Mouse (Mus musculus): ENCODE results near the gene Dnpep. TPM values are rescaled to one million over a fixed set of nuclear protein-coding genes. Genes with fewer than 3 reads are reported as not detected.
A peak's percentile ranks its signal among the peaks of the same experiment; 100 is the strongest.

Dnpep gene
- polyA plus RNA-seq, 1 experiment from 2014 or later: 110 TPM

DNA sequence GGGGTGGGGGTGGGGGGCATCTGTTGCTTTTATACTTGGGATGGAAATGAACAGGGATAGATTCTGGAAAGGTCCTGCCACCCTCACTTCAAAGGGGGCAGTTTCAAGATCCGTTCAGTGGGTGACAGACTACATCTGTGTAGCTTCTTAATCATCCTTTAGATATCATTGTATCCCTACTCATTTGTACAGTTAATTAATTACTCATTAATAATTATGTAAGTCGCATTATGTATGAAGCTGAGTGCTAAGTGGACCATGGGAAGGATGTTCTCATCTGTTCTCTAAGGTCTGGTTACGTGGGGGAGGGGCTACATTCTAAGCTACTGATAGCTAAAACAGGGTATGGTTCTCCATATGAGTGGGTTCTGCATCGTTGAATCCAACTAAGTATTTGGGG lies 946 bp upstream of the Dnpep start:
- Histone ChIP-seq H3K9me3 (no peaks in the 10 kb centered on the region), H3K27me3 (no peaks in the 10 kb centered on the region; the same call in 1 of the 2 replicates), H3K36me3 (peaks cover 18% of the 10 kb centered on the region), H3K9ac (no peak overlapping the region), H3K4me2 (no peak overlapping the region), H3K4me1 (peaks cover 7% of the 10 kb centered on the region), H3K27ac (no peak overlapping the region), H3K4me3 (no peak overlapping the region)
- 89% methylated on average over 4 of the region's 4 CpGs for WGBS
- ATAC-seq (ENCODE audit: insufficient number of reproducible peaks, insufficient read depth, low FRiP score, low TSS enrichment, low read depth): no peak

DNA sequence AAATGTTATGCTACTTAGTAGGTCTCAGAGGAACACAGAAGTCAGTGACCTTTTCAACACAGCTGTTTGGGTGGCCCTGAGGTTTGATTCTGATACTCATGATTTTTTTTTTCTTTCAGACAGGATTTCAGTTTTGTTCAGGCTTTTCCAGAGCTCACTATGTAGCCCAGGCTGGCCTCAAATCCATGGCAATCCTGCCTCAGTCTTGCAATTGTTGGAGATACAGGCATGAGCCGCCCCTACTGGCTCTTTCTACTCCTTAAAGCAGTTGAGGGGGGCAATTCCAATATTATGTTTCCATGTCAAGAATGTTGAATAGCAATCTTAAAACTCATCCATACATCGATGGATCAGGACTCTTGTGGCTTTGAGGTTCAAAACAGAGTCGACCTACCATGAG lies 511 bp upstream of the Dnpep start:
- Histone ChIP-seq H3K4me2 (peak overlapping the region; percentile 44), H3K9me3 (no peaks in the 10 kb centered on the region), H3K36me3 (peaks cover 22% of the 10 kb centered on the region), H3K9ac (peak overlapping the region; percentile 41), H3K27ac (peak overlapping the region; percentile 60), H3K4me3 (peak overlapping the region; percentile 34), H3K4me1 (peaks cover 7% of the 10 kb centered on the region), H3K27me3 (no peaks in the 10 kb centered on the region; the same call in 1 of the 2 replicates)
- 69% methylated on average over 3 of the region's 3 CpGs for WGBS
- no peak for ATAC-seq (ENCODE audit: insufficient number of reproducible peaks, insufficient read depth, low FRiP score, low TSS enrichment, low read depth)

DNA sequence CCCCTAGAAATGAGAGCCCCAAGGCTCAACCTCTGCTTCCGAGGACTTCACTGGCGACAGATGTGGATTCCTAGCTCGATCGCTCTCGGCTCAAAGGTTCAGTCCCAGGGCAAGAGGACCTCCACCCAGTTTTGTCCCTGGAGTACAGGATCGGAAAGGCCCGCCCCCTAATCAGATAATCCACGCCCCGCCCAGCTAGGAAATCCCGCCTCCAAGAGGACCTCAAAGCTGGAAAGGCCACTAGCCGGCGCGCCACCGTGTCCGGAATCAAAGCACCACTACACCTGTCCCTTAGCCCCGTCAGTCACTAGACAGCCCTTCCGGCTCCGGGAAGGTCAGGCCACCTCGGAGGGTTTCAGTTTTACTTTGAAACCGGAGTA lies 939 bp downstream of the Dnpep start:
- H3K27ac ChIP-seq: peak overlapping the region; percentile 89
- H3K4me2 ChIP-seq: peak overlapping the region; percentile 71
- peaks cover 37% of the 10 kb centered on the region for H3K36me3 ChIP-seq
- no peaks in the 10 kb centered on the region for H3K9me3 ChIP-seq
- peak overlapping the region; percentile 68 for H3K4me3 ChIP-seq
- H3K4me1 ChIP-seq: peaks cover 7% of the 10 kb centered on the region
- peak; percentile 41; the same call in 1 of the 2 replicates for ATAC-seq (ENCODE audit: insufficient number of reproducible peaks, insufficient read depth, low FRiP score, low TSS enrichment, low read depth)
- H3K27me3 ChIP-seq: no peaks in the 10 kb centered on the region
- WGBS: under 1% methylated on average over 20 of the region's 20 CpGs
- H3K9ac ChIP-seq: peak overlapping the region; percentile 76

DNA sequence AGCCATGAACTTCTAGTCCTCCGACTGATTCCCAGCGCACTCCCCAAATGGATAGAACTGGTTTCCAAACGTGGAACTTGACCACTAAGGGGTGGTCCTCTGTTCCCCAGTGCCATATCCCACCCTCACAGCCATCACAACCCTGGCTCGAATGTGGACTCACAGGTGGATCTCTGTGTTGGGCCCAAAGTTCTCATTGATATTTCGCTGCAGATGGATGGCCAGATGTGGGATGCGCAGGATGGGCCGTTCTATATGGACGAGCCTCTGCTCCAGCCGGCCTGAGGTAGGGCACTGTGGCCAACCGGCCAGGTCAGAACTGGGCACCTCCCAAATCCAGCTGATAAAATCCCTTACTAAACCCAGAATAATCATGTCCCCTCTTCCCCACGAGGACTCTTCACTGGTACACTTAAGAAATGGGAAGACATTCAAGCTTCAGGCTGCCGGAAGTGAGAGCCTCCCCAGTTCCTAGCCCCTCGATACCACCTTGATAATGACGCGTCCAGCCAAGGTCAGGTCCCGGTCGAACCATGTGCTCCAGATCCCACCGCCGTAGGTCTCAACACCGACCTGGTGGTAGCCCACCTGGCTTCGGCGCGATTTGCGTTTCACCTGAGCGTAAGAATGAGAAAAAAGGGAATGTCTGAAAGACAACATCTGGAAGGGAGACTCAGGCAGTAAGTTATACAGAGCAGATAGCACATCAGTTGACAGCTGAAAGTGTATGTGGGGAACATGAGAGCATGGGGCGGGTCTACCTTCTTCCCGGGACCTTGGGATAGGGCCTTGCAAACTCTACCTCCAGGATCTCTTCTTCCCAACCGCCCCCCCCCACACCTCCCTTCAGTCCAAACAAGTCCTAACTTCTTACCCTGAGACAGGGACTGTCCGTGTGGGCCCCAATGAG lies 2.1 kb downstream of the Dnpep start:
- no peak overlapping the region for H3K27ac ChIP-seq
- no peak for ATAC-seq (ENCODE audit: insufficient number of reproducible peaks, insufficient read depth, low FRiP score, low TSS enrichment, low read depth)
- no peaks in the 10 kb centered on the region for H3K9me3 ChIP-seq
- WGBS: 84% methylated on average over 29 of the region's 29 CpGs
- no peaks in the 10 kb centered on the region for H3K27me3 ChIP-seq
- peaks cover 48% of the 10 kb centered on the region for H3K36me3 ChIP-seq
- peak overlapping the region; percentile 76 for H3K9ac ChIP-seq
- H3K4me1 ChIP-seq: peaks cover 7% of the 10 kb centered on the region
- H3K4me2 ChIP-seq: peak overlapping the region; percentile 71
- peak overlapping the region; percentile 68 for H3K4me3 ChIP-seq

DNA sequence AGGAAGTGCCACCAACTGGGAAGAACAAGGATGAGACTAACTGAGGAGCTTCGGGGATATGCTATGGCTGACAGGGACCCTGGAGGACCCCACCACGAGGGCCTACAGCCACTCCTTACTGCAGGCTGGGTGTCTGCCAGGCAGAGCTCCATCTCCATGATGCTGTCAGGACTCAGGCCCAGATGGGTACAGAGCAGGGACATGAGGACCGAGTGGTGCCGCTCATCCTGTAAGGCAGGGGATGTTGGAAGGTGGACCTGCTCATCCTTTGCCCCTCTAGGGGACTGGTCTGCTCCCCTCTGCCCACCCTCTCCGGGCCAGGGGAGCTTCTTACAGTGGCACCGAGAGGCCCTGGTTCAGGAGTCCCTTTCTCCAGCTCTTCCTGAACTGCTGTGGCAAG lies 2.8 kb downstream of the Dnpep start:
- no peak overlapping the region for H3K27ac ChIP-seq
- no peak overlapping the region for H3K9ac ChIP-seq
- H3K9me3 ChIP-seq: no peaks in the 10 kb centered on the region
- WGBS: 94% methylated on average over 6 of the region's 6 CpGs
- H3K4me1 ChIP-seq: peaks cover 7% of the 10 kb centered on the region
- no peaks in the 10 kb centered on the region for H3K27me3 ChIP-seq
- ATAC-seq (ENCODE audit: insufficient number of reproducible peaks, insufficient read depth, low FRiP score, low TSS enrichment, low read depth): no peak
- H3K4me3 ChIP-seq: no peak overlapping the region
- no peak overlapping the region for H3K4me2 ChIP-seq
- peaks cover 55% of the 10 kb centered on the region for H3K36me3 ChIP-seq

DNA sequence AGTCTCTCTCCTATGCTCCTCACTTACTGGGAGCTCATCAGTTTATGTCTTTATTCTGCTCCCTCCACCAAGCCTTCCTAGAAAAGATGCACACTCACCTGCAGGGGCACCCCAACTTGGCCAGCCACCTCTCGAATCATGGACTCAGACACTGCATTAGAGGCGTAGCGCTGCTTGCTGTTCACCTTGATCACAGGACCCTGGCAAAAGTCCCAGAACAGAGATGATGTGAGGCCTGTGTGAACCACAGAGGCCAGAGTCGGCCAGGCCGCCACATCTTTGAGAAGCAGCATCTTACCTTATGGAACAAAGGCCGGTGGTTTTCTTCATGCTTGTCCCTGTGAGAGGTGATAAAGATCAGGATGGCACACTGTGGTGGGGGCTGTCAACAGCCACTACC lies 6.1 kb downstream of the Dnpep start:
- H3K4me3 ChIP-seq: no peak overlapping the region
- WGBS: 88% methylated on average over 6 of the region's 6 CpGs
- H3K4me1 ChIP-seq: peaks cover 7% of the 10 kb centered on the region
- ATAC-seq (ENCODE audit: insufficient number of reproducible peaks, insufficient read depth, low FRiP score, low TSS enrichment, low read depth): no peak
- peaks cover 88% of the 10 kb centered on the region for H3K36me3 ChIP-seq
- no peaks in the 10 kb centered on the region for H3K27me3 ChIP-seq
- no peaks in the 10 kb centered on the region for H3K9me3 ChIP-seq
- no peak overlapping the region for H3K9ac ChIP-seq
- no peak overlapping the region for H3K4me2 ChIP-seq
- no peak overlapping the region for H3K27ac ChIP-seq

DNA sequence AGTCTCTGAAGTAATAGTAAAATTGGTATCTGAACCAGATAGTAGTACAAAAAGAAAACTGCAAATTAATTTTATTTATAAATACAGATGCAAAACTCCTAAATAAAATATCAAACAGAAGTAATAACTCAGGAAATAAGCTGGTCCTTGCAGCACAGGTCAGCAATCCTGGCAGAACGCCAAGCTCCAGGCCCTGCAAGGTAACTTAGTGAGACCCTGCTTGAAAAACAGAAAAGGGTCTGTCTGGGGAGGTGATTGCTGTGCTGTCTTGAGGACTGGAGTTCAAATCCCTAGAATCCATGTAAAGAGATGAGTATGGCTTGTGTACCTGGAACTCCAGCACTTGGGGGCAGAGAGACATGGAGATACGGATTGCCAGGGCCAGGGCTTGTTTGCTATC lies 13.1 kb downstream of the Dnpep start:
- Histone ChIP-seq H3K27me3 (no peaks in the 10 kb centered on the region), H3K9me3 (no peaks in the 10 kb centered on the region), H3K27ac (no peak overlapping the region), H3K36me3 (peaks cover 34% of the 10 kb centered on the region), H3K4me3 (no peak overlapping the region), H3K4me1 (no peaks in the 10 kb centered on the region), H3K9ac (no peak overlapping the region), H3K4me2 (no peak overlapping the region)
- 83% methylated on average over 2 of the region's 2 CpGs for WGBS
- no peak for ATAC-seq (ENCODE audit: insufficient number of reproducible peaks, insufficient read depth, low FRiP score, low TSS enrichment, low read depth)

DNA sequence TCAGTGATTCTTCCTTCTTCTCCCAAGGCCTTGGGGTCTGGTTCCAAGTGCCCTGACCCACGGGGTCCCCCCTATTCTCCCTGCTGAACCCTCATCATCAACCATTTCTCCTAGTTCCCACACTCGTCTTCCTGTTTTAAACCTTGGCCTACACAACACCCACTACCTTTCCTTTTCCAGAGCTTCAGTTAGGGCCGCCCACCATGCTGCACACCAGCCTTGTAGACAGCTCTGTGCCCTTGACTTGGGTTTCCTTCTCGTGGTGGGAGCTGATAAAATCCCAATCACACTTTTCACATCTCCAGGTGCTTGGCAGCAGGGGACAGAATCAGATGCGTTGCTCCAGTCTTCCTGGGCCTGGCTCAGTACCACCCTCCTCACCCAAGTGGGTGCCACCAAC lies 23.5 kb downstream of the Dnpep start:
- Histone ChIP-seq H3K9me3 (no peaks in the 10 kb centered on the region), H3K4me1 (peaks cover 10% of the 10 kb centered on the region), H3K36me3 (no peaks in the 10 kb centered on the region), H3K4me2 (no peak overlapping the region), H3K9ac (no peak overlapping the region), H3K27ac (no peak overlapping the region), H3K27me3 (no peaks in the 10 kb centered on the region), H3K4me3 (no peak overlapping the region)
- WGBS: 83% methylated on average over 5 of the region's 5 CpGs
- no peak for ATAC-seq (ENCODE audit: insufficient number of reproducible peaks, insufficient read depth, low FRiP score, low TSS enrichment, low read depth)

DNA sequence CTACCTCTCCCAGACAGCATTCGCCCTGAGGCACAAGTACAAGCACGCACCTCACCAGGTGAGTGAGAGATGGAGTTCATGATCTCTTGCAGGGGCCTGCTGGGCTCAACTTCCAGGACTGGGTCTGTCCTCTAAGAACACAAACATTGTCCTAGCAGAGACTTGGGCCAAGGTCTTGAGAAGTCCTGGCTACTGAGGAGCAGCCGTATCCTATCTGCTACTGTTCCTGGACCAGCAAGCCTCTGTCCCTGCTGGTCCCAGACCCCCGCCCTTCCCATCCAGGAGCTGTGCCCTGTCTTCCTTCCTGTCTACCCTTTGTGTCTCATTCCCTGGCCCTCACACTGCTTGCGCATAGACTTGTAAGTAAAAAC lies 24.5 kb downstream of the Dnpep start:
- no peaks in the 10 kb centered on the region for H3K9me3 ChIP-seq
- H3K27me3 ChIP-seq: no peaks in the 10 kb centered on the region
- H3K27ac ChIP-seq: no peak overlapping the region
- ATAC-seq (ENCODE audit: insufficient number of reproducible peaks, insufficient read depth, low FRiP score, low TSS enrichment, low read depth): no peak
- WGBS: 69% methylated on average over 5 of the region's 5 CpGs
- H3K4me3 ChIP-seq: no peak overlapping the region
- no peak overlapping the region for H3K4me2 ChIP-seq
- no peaks in the 10 kb centered on the region for H3K36me3 ChIP-seq
- no peak overlapping the region for H3K9ac ChIP-seq
- peaks cover 10% of the 10 kb centered on the region for H3K4me1 ChIP-seq

DNA sequence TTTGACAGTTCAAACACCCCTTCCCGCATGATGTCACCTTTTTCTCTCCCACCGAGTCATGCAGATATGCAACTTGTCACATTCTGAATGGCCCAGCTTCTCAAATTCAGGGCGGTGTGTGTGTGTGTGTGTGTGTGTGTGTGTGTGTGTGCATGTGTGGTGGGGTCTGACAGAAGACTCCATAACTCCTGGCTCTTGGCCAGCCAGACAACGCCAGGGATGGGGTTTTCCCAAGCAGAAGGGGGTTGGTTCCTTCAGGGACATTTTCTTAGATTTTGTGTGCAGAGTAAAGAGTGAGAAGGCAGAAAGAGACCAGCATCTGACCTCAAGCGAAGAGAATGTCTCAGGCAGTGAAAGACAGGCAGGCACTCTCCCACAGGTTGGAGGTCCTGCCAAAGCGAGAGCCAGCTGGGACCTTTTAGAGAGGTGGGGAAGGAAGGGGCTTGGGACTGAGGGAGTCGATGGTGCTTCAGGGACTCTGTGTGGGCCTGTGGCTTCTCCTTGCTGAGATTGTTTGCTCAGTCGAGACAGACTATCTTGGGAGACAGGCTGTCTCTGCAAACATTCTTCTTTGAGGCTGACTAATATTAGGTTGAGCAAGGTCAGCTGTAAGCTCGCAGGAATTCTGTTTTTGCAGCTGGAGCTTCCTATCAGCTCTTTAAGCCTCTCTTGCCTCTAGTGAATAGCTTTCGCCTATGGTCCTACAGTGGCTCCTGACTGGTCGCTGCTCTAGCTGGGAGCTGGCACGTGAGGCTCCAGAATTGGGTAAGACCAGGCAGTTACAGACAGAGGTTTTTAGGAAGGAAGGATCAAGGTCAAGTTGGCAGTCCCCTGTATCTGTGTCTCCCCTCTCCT lies 25.1 kb downstream of the Dnpep start:
- ATAC-seq (ENCODE audit: insufficient number of reproducible peaks, insufficient read depth, low FRiP score, low TSS enrichment, low read depth): no peak
- H3K27ac ChIP-seq: no peak overlapping the region
- 45% methylated on average over 12 of the region's 12 CpGs for WGBS
- no peak overlapping the region for H3K9ac ChIP-seq
- no peak overlapping the region for H3K4me3 ChIP-seq
- no peaks in the 10 kb centered on the region for H3K9me3 ChIP-seq
- no peak overlapping the region for H3K4me2 ChIP-seq
- H3K4me1 ChIP-seq: peaks cover 10% of the 10 kb centered on the region
- H3K27me3 ChIP-seq: no peaks in the 10 kb centered on the region
- H3K36me3 ChIP-seq: no peaks in the 10 kb centered on the region

DNA sequence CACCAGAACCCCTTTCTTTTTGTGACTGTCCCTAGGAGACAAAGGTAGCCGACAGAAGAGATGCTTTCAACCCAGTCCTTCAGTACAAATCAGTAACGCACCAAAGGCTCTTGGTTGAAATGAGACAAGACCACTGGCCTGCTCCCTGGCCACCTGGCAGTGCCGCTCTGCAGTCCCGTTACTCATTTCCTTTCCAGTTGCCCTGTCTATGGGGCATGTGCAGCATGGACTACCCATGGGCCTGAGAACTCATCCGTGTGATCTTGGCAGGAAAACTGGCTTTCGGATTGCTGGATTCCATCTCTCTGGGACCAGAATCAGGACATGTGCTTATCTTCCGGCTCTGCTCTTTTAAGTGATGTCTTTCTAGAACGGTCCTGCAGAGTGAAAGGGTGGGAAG lies 26.5 kb downstream of the Dnpep start:
- H3K9me3 ChIP-seq: no peaks in the 10 kb centered on the region
- H3K27me3 ChIP-seq: no peaks in the 10 kb centered on the region
- no peak overlapping the region for H3K4me3 ChIP-seq
- 86% methylated on average over 8 of the region's 8 CpGs for WGBS
- ATAC-seq (ENCODE audit: insufficient number of reproducible peaks, insufficient read depth, low FRiP score, low TSS enrichment, low read depth): no peak
- no peak overlapping the region for H3K27ac ChIP-seq
- H3K36me3 ChIP-seq: no peaks in the 10 kb centered on the region
- H3K9ac ChIP-seq: no peak overlapping the region
- no peak overlapping the region for H3K4me2 ChIP-seq
- peaks cover 10% of the 10 kb centered on the region for H3K4me1 ChIP-seq

DNA sequence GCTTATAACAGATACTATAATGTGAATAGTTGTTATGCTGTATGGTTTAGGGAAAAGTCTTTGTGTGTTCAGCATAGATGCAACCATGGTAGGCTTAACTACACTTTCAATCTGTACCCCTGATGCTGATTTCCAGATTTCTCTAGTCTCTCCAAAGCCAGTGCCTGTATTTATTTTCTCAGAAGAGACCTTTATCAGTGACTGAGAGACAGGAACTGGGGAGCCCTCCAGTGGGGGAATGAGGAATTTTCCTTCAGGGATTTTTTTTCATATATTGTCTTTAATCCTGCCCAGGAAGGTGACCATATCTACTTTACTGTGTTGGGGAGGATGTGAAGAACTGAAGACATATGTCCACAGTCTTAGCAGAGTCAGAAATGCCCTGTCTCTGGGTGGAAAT lies 27.2 kb downstream of the Dnpep start:
- no peaks in the 10 kb centered on the region for H3K9me3 ChIP-seq
- no peak for ATAC-seq (ENCODE audit: insufficient number of reproducible peaks, insufficient read depth, low FRiP score, low TSS enrichment, low read depth)
- H3K4me1 ChIP-seq: peaks cover 10% of the 10 kb centered on the region
- no peak overlapping the region for H3K4me2 ChIP-seq
- no peak overlapping the region for H3K9ac ChIP-seq
- no peak overlapping the region for H3K27ac ChIP-seq
- no peak overlapping the region for H3K4me3 ChIP-seq
- H3K36me3 ChIP-seq: no peaks in the 10 kb centered on the region
- H3K27me3 ChIP-seq: no peaks in the 10 kb centered on the region
